Mouse (Mus musculus): ENCODE data around the gene Ank. TPM values are rescaled to one million over a fixed set of nuclear protein-coding genes. Genes with fewer than 3 reads are reported as not detected.

The Ank gene
- total RNA-seq, 2 experiments from 2014 or later, result 9.7 to 23.2 TPM

DNA sequence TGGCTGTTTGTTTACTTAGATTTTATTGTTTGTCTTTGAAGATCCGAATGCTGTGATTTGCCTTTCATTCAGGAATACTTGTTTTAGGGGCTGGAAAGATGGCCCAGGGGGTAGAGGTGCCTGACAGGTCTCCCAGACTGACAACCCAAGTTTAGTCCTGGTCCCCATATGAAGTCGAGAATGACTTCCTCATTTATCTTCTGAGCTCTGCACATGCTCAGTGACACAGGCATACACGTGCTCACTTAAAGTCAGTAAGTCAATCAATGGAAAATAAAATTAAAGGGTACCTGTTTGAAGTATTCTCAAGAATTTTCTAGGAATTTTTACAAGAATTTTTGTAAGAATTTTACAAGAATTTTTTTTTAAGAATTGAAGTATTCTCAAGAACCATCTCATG is 66.6 kb downstream of the Ank start:
- ATAC-seq (replicated peaks; ENCODE audit: poor library complexity), result no peak

DNA sequence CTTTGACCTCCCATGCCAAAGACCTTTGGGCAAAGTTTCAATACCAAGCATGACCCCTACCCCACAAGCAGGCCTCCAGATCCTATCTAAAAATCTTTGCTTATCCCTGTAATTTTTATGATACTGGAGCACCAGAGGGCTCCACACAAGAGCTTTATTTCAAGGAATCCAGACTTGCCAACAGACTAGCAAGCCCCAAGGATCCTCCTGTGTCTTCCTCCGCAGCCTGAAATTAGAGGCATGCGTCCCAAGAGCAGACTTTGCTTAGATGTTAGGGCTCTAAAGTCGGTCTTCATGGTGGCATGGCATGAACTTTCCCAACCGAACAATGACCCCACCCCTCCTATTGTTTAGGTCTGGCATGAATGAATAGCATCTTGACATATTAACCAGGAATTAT is 69.2 kb downstream of the Ank start:
- no peak for ATAC-seq (replicated peaks; ENCODE audit: poor library complexity)

DNA sequence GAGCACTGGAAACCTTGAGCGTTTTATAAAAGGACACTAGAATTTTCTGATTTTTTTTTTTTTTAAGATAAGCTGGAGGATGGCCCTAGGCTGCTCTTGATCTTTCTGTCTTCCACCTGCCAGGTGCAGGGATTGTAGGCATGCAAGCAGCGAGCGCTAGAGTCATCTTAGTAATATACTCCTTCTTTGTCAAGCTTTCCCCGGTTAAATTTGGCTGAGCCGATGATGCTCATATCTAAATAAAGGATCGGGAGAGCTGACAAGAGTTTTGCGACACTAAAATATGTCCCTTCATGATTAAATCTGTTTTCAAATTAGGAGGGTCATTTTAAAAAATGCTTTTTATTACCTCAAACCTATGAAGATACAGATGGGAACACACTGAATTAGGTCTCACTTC is 69.7 kb downstream of the Ank start:
- ATAC-seq (replicated peaks; ENCODE audit: poor library complexity), result no peak

DNA sequence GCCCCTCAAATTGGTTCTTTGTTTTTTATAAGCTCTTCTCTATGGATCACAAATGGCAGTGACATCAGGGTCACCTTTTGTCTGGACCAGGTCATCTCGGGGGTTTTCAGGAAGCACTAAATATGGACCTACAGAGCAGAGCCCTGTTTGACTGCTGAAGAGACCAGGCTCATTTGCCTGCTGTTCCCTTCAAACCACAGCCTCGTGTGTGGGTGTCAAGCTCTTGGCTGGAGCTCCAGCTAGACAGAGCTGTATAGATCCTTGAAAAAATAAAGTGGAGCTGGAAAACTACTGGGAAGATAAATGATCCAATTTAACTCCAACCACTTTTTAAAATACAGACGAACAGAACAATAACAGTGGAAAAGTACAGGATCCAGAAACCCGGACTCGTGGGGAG is 70.3 kb downstream of the Ank start:
- no peak for ATAC-seq (replicated peaks; ENCODE audit: poor library complexity)

GRCm38 (mm10) chr15:27537519-27538223 is 71.2 kb downstream of the Ank start:
- no peak for ATAC-seq (replicated peaks; ENCODE audit: poor library complexity)

- no peak for ATAC-seq (replicated peaks; ENCODE audit: poor library complexity)
Observed at GRCm38 (mm10) chr15:27539745-27540144, 73.3 kb downstream of the Ank start.

DNA sequence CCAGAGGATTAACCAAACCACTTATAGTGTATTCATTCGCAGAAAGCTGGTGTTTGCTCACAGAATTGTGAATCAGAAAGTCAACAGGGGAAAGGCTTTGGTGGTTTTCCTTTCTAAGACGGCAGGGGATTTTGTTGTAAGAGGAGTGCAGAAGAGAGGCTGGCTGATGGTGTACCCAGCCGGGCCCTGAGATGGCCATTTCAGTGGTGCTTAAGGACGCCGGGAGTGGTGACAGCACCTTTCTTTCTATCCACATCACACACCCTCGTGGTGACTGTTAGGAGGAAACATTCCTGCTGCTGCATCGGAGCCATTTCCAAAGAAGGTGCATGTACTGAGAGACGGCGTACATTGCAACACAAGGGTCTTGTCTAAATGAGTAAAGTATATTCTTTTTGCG is 78.7 kb downstream of the Ank start:
- ATAC-seq (replicated peaks; ENCODE audit: poor library complexity), result no peak

DNA sequence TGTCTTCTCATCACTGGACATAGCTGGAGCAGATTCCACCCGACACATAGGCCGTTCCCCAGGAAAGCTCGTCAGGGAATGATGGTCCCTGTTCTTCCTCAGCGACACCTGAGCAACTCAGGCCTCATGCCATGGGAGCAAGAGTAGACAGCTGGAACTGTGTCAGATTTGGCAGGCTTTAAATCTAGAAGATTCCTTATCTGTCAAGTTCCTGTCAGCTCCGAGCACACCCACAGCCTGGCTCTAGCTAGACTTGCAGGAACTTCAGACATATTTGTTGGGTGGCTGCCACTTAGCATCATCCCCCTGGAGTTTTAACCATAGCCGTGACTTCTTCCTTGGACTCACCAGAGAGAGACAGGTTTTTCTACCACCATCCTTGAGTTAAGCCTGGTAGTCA is 81.6 kb downstream of the Ank start:
- no peak for ATAC-seq (replicated peaks; ENCODE audit: poor library complexity)

DNA sequence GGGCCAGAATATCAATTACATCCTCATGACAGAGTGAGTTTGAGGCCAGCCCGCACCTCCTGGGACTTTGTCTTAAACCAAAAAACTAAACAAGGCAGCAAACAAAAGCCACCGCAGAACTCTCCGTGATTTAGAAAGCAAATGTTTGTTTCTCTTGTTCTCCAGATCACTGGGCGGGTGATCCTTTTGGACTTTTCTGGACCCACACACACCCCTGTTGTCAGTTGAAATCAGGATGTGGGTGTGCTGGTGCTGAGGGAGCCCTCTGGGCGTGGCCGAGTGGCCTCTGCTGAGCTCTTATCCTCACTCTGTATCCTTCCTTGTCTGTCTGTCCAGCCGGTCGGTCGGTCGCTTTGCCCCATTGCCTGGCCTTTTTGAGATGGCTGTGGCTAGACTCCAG is 82.6 kb downstream of the Ank start:
- ATAC-seq (replicated peaks; ENCODE audit: poor library complexity), result peak; percentile 29; the same call in 1 of the 2 replicates

- no peak for ATAC-seq (replicated peaks; ENCODE audit: poor library complexity)
Observed at GRCm38 (mm10) chr15:27549878-27550277, 83.4 kb downstream of the Ank start.

- ATAC-seq (replicated peaks; ENCODE audit: poor library complexity), result no peak
Observed at GRCm38 (mm10) chr15:27550358-27550992, 84.0 kb downstream of the Ank start.

- ATAC-seq (replicated peaks; ENCODE audit: poor library complexity), result no peak
Observed at GRCm38 (mm10) chr15:27551117-27552114, 84.9 kb downstream of the Ank start.

DNA sequence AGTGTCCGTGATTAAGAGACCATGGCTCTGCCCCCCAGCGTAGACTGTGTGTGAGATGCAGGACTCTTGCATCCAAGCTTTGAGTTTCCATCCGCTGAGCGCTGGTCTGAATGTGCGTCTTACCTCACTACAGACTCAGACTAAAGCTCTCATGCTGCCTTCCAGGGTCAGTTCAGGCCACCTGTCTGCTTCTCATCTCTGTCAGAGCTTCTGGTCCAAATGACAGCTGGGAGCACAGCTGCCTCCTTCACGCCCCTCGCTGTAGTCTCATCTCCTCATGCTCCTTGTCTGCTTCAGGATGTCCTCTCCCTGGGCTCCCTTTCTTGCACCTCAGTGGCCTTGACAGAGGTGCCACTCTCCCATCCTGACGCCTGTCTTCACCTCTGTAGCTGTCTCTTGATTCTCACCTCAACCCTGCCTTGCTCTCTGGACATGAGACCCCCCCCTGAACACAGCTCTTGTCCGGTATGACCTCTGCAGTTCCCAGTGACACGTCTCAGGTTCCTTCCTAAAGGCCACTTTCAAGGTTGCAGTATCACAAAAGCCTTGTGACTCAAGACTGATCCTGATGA is 85.7 kb downstream of the Ank start:
- ATAC-seq (replicated peaks; ENCODE audit: poor library complexity), result no peak

- ATAC-seq (replicated peaks; ENCODE audit: poor library complexity), result 0 out of 2 replicates have a peak, but pooled peaks have one; percentile 35
Observed at GRCm38 (mm10) chr15:27553554-27553953, 87.1 kb downstream of the Ank start.

- ATAC-seq (replicated peaks; ENCODE audit: poor library complexity), result no peak
Observed at GRCm38 (mm10) chr15:27558456-27559147, 92.1 kb downstream of the Ank start.

DNA sequence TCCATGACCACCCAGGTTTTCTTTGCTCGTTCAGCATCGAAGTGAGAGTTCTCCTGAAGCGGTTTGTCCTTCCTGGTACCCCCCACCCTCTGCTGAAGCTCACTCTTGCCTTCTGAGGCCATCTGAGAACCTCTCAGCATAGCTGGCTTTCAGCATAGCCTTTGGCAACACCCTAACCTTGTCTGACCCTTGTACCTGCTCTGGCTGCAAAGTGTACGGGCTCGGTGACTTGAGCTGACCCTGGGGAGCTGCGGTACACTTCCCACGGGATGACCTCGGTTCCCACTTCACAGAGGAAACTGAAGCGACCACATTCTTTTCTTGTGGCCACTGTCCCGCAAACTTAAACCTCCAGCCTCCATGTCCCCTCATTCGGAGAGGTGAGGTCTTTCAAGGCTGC is 93.8 kb downstream of the Ank start:
- ATAC-seq (replicated peaks; ENCODE audit: poor library complexity), result no peak

GRCm38 (mm10) chr15:27564106-27565100 is 97.9 kb downstream of the Ank start:
- ATAC-seq (replicated peaks; ENCODE audit: poor library complexity), result no peak

- ATAC-seq (replicated peaks; ENCODE audit: poor library complexity), result no peak
Observed at GRCm38 (mm10) chr15:27565626-27566185, 99.2 kb downstream of the Ank start.

- no peak for ATAC-seq (replicated peaks; ENCODE audit: poor library complexity)
Observed at GRCm38 (mm10) chr15:27567356-27567755, 100.9 kb downstream of the Ank start.

Measured in megakaryocyte progenitor cell, adult 5-6 weeks (primary cell).